Mouse (Mus musculus) thymus, postnatal 10 days (tissue): ENCODE measurements around the gene Igll1.

Experiments
- DNase-seq, 2 experiments: peaks; one replicate each; pipeline ENCODE4 v3.0.0; 2021; ENCODE audit warnings: low spot score in 2 of 2

The Igll1 gene

GRCm38 (mm10) chr16:16854836-16855235 is 8.9 kb downstream of the Igll1 start:
- peak; percentile 56 to 82 for DNase-seq

GRCm38 (mm10) chr16:16852411-16852810 is 11.4 kb downstream of the Igll1 start:
- no peak for DNase-seq

GRCm38 (mm10) chr16:16849196-16849595 is 14.6 kb downstream of the Igll1 start:
- no peak for DNase-seq

- no peak for DNase-seq
These were observed 34.1 kb downstream of the Igll1 start for GRCm38 (mm10) chr16:16829671-16830070.

- DNase-seq: peak; percentile 68 to 72
These were observed 34.8 kb downstream of the Igll1 start, which contains the start of gene Spag6l for GRCm38 (mm10) chr16:16828757-16829615. Gene Spag6l (minus strand): TSS chr16:16829456.

- no peak for DNase-seq
These were observed 37.6 kb downstream of the Igll1 start for GRCm38 (mm10) chr16:16826223-16826622.

GRCm38 (mm10) chr16:16825476-16825875 is 38.3 kb downstream of the Igll1 start:
- no peak for DNase-seq
